Mouse (Mus musculus) megakaryocyte, embryonic 14.5 days (primary cell): ENCODE results near the gene Zbtb16.

Experiments used
- FLI1 ChIP-seq: IDR thresholded peaks from 2 replicates; pipeline ENCODE4 v1.6.1; 2012; ENCODE audit warnings: low read length, inconsistent platforms, mixed read lengths
- GATA1 ChIP-seq: IDR thresholded peaks from 3 replicates; pipeline ENCODE4 v1.6.1; 2012; ENCODE audit warnings: mixed read lengths, low read length, inconsistent platforms, borderline replicate concordance

GRCm38 (mm10) chr9:48707824-48708229 is 128.2 kb downstream of the Zbtb16 start:
- TF ChIP-seq GATA1: no peak
- TF ChIP-seq FLI1: no peak
